Mouse (Mus musculus) liver, adult 2 months (tissue): ENCODE measurements at regions not wholly inside any gene's neighbourhood (a gene's known extent, or its start where the extent isn't known, plus 50 kb on each side); places are given as distances from the start of the nearest gene placed in this dataset.

Experiments
- CTCF ChIP-seq: fragments of 200-500 bp; IDR thresholded peaks from 2 replicates; pipeline ENCODE4 v1.5.1; 2011; ENCODE audit warnings: low read depth, low read length, control low read depth
- POLR2A ChIP-seq: fragments of 200-500 bp; IDR thresholded peaks from 2 replicates; pipeline ENCODE4 v1.6.1; 2011; ENCODE audit warnings: low read length, control low read depth; ENCODE audit not compliant: insufficient read depth; ENCODE audit errors: extremely low read depth

GRCm38 (mm10) chr10:66752237-66752810, 343.6 kb upstream of the Jmjd1c start:
- TF ChIP-seq CTCF (no peak), POLR2A (no peak)
